Mouse (Mus musculus) limb, embryonic 15.5 days (tissue): Measurements from ENCODE around the gene Chd9. TPM values are rescaled to one million over a fixed set of nuclear protein-coding genes. Genes with fewer than 3 reads are reported as not detected.

Experiments
- ATAC-seq: fragments of 200-750 bp; cut with Nextera tagmentation; 2 replicates; pipeline ENCODE4 v1.8.0; 2017; ENCODE audit warnings: low read depth, moderate TSS enrichment; ENCODE audit not compliant: insufficient number of reproducible peaks, low FRiP score, low TSS enrichment
- H3K27ac ChIP-seq: fragments of 300-500 bp; sonication (generic); 2 replicates; pipeline ENCODE4 v1.5.1; 2015; ENCODE audit warnings: moderate library complexity, mild to moderate bottlenecking, inconsistent platforms
- H3K27me3 ChIP-seq: fragments of 300-500 bp; sonication (generic); 2 replicates; pipeline ENCODE4 v1.6.1; 2015; ENCODE audit warnings: inconsistent platforms
- H3K36me3 ChIP-seq: fragments of 300-500 bp; sonication (generic); 2 replicates; pipeline ENCODE4 v1.6.1; 2015; ENCODE audit warnings: inconsistent platforms
- H3K4me1 ChIP-seq: fragments of 300-500 bp; sonication (generic); 2 replicates; pipeline ENCODE4 v1.6.1; 2015; ENCODE audit warnings: inconsistent platforms
- H3K4me2 ChIP-seq: fragments of 300-500 bp; sonication (generic); 2 replicates; pipeline ENCODE4 v1.6.1; 2015; ENCODE audit warnings: mild to moderate bottlenecking, inconsistent platforms
- H3K4me3 ChIP-seq: fragments of 300-500 bp; sonication (generic); 2 replicates; pipeline ENCODE4 v1.5.1; 2015; ENCODE audit warnings: mild to moderate bottlenecking, inconsistent platforms
- H3K9ac ChIP-seq: fragments of 300-500 bp; sonication (generic); 2 replicates; pipeline ENCODE4 v1.6.1; 2015; ENCODE audit warnings: inconsistent platforms
- H3K9me3 ChIP-seq: fragments of 300-500 bp; sonication (generic); 2 replicates; pipeline ENCODE4 v1.6.1; 2016; ENCODE audit warnings: inconsistent platforms
- WGBS: fragments of 180-500 bp; shearing (Covaris S2); methylation state at CpG from one replicate; pipeline ENCODE4 v1.1.7; 2015; 5-methylcytosine and 5-hydroxymethylcytosine counted together
- polyA plus RNA-seq: library from polyadenylated mRNA; unstranded; fragments of >200 nt; fragmentation: Nextera tagmentation; extraction: Ambion mirVana; gene quantifications from 2 replicates; pipeline ENCODE4 v1.2.1, GENCODE M21; 2015

Chd9 gene
- polyA plus RNA-seq, 1 experiment from 2014 or later: 128 TPM

GRCm38 (mm10) chr8:90822443-90822842, 5.7 kb upstream of the Chd9 start:
- Histone ChIP-seq H3K9me3 (no peaks in the 10 kb centered on the region), H3K4me1 (no peaks in the 10 kb centered on the region), H3K9ac (no peak overlapping the region), H3K27me3 (no peaks in the 10 kb centered on the region), H3K4me3 (no peak overlapping the region), H3K4me2 (no peak overlapping the region), H3K27ac (no peak overlapping the region), H3K36me3 (no peaks in the 10 kb centered on the region)
- 9% methylated on average over 11 of the region's 11 CpGs for WGBS
- ATAC-seq: no peak

- no peak for ATAC-seq
- Histone ChIP-seq H3K9ac (no peak overlapping the region), H3K27ac (no peak overlapping the region), H3K9me3 (no peaks in the 10 kb centered on the region), H3K27me3 (no peaks in the 10 kb centered on the region), H3K4me1 (peaks cover 17% of the 10 kb centered on the region), H3K4me2 (no peak overlapping the region), H3K4me3 (no peak overlapping the region), H3K36me3 (no peaks in the 10 kb centered on the region)
- 62% methylated on average over 9 of the region's 9 CpGs for WGBS
Measured at GRCm38 (mm10) chr8:90825459-90825871, 2.7 kb upstream of the Chd9 start.

- Histone ChIP-seq H3K4me3 (peak overlapping the region; percentile 58), H3K9me3 (no peaks in the 10 kb centered on the region), H3K36me3 (no peaks in the 10 kb centered on the region), H3K27ac (peak overlapping the region; percentile 86), H3K4me2 (peak overlapping the region; percentile 79), H3K27me3 (no peaks in the 10 kb centered on the region), H3K9ac (peak overlapping the region; percentile 49), H3K4me1 (peaks cover 21% of the 10 kb centered on the region)
- peak; percentile 64; the same call in 1 of the 2 replicates for ATAC-seq
- 4% methylated on average over 11 of the region's 11 CpGs for WGBS
Measured at GRCm38 (mm10) chr8:90828987-90829740, 1.0 kb downstream of the Chd9 start.

- 79% methylated on average over 1 of the region's 1 CpGs for WGBS
Measured at GRCm38 (mm10) chr8:90829825-90830224, 1.7 kb downstream of the Chd9 start.

GRCm38 (mm10) chr8:90830980-90831379, 2.8 kb downstream of the Chd9 start:
- Histone ChIP-seq H3K9me3 (no peaks in the 10 kb centered on the region), H3K4me1 (peaks cover 21% of the 10 kb centered on the region), H3K4me2 (no peak overlapping the region), H3K9ac (no peak overlapping the region), H3K36me3 (no peaks in the 10 kb centered on the region), H3K27me3 (no peaks in the 10 kb centered on the region), H3K4me3 (no peak overlapping the region), H3K27ac (no peak overlapping the region)
- WGBS: 56% methylated on average over 8 of the region's 8 CpGs
- no peak for ATAC-seq

More at GRCm38 (mm10) chr8:90829825-90830224, 1.7 kb downstream of the Chd9 start:
- peak overlapping the region; percentile 79 for H3K4me2 ChIP-seq
- no peak for ATAC-seq
- no peaks in the 10 kb centered on the region for H3K27me3 ChIP-seq
- peak overlapping the region; percentile 86 for H3K27ac ChIP-seq
- no peaks in the 10 kb centered on the region for H3K36me3 ChIP-seq
- no peak overlapping the region for H3K9ac ChIP-seq
- peak overlapping the region; percentile 58 for H3K4me3 ChIP-seq
- H3K9me3 ChIP-seq: no peaks in the 10 kb centered on the region
- H3K4me1 ChIP-seq: peaks cover 21% of the 10 kb centered on the region

- Histone ChIP-seq H3K4me2 (no peak overlapping the region), H3K27ac (no peak overlapping the region), H3K4me1 (peaks cover 21% of the 10 kb centered on the region), H3K36me3 (no peaks in the 10 kb centered on the region), H3K9me3 (no peaks in the 10 kb centered on the region), H3K4me3 (no peak overlapping the region), H3K27me3 (no peaks in the 10 kb centered on the region), H3K9ac (no peak overlapping the region)
- no peak for ATAC-seq
- 49% methylated on average over 5 of the region's 5 CpGs for WGBS
Measured at GRCm38 (mm10) chr8:90832576-90833289, 4.6 kb downstream of the Chd9 start.

- Histone ChIP-seq H3K4me3 (no peak overlapping the region), H3K27ac (0 out of 2 replicates have a peak overlapping the region, but pooled peaks have one; percentile 17), H3K9me3 (no peaks in the 10 kb centered on the region), H3K4me1 (peaks cover 14% of the 10 kb centered on the region), H3K36me3 (no peaks in the 10 kb centered on the region), H3K9ac (no peak overlapping the region), H3K27me3 (no peaks in the 10 kb centered on the region), H3K4me2 (no peak overlapping the region)
- ATAC-seq: no peak
- WGBS: 54% methylated on average over 6 of the region's 6 CpGs
Measured at GRCm38 (mm10) chr8:90833628-90834320, 5.6 kb downstream of the Chd9 start.

GRCm38 (mm10) chr8:90834321-90834672, 6.1 kb downstream of the Chd9 start:
- H3K4me2 ChIP-seq: no peak overlapping the region
- H3K9ac ChIP-seq: no peak overlapping the region
- WGBS: 50% methylated on average over 3 of the region's 3 CpGs
- no peak for ATAC-seq
- H3K4me1 ChIP-seq: peaks cover 10% of the 10 kb centered on the region
- no peaks in the 10 kb centered on the region for H3K36me3 ChIP-seq
- no peak overlapping the region for H3K4me3 ChIP-seq
- H3K27ac ChIP-seq: 0 out of 2 replicates have a peak overlapping the region, but pooled peaks have one; percentile 17
- H3K27me3 ChIP-seq: no peaks in the 10 kb centered on the region
- H3K9me3 ChIP-seq: no peaks in the 10 kb centered on the region

GRCm38 (mm10) chr8:90837440-90837839, 9.3 kb downstream of the Chd9 start:
- WGBS: 87% methylated on average over 6 of the region's 6 CpGs

GRCm38 (mm10) chr8:90839725-90840714, 11.9 kb downstream of the Chd9 start:
- Histone ChIP-seq H3K27me3 (no peaks in the 10 kb centered on the region), H3K27ac (peak overlapping the region; percentile 33; the same call in 1 of the 2 replicates), H3K4me3 (no peak overlapping the region), H3K4me2 (no peak overlapping the region), H3K9ac (no peak overlapping the region), H3K9me3 (no peaks in the 10 kb centered on the region), H3K4me1 (peaks cover 18% of the 10 kb centered on the region), H3K36me3 (no peaks in the 10 kb centered on the region)
- 64% methylated on average over 11 of the region's 11 CpGs for WGBS
- ATAC-seq: no peak

More at GRCm38 (mm10) chr8:90837440-90837839, 9.3 kb downstream of the Chd9 start:
- H3K27ac ChIP-seq: no peak overlapping the region
- H3K9ac ChIP-seq: no peak overlapping the region
- H3K4me1 ChIP-seq: 0 out of 2 replicates have a peak, but pooled peaks cover 9% of the 10 kb centered on the region
- H3K4me2 ChIP-seq: no peak overlapping the region
- no peak for ATAC-seq
- no peak overlapping the region for H3K4me3 ChIP-seq
- no peaks in the 10 kb centered on the region for H3K9me3 ChIP-seq
- no peaks in the 10 kb centered on the region for H3K27me3 ChIP-seq
- no peaks in the 10 kb centered on the region for H3K36me3 ChIP-seq

GRCm38 (mm10) chr8:90841321-90841720, 13.2 kb downstream of the Chd9 start:
- WGBS: 52% methylated on average over 13 of the region's 13 CpGs
- H3K9me3 ChIP-seq: no peaks in the 10 kb centered on the region
- ATAC-seq: no peak
- peaks cover 18% of the 10 kb centered on the region for H3K4me1 ChIP-seq
- no peak overlapping the region for H3K4me3 ChIP-seq
- peak overlapping the region; percentile 24 for H3K27ac ChIP-seq
- no peaks in the 10 kb centered on the region for H3K27me3 ChIP-seq
- no peaks in the 10 kb centered on the region for H3K36me3 ChIP-seq
- H3K4me2 ChIP-seq: no peak overlapping the region
- no peak overlapping the region for H3K9ac ChIP-seq
